Mouse (Mus musculus) frontal cortex, postnatal 10 days (tissue): ENCODE data around the gene Gm40193.
"Not testable (repeated sequence)": the region's sequence is repeated elsewhere in the genome, so short reads cannot be mapped to it uniquely, and the experiment has no call there.

Source experiments
- DNase-seq, 2 experiments: peaks; one replicate each; pipeline ENCODE4 v3.0.0; 2022; ENCODE audit warnings: low spot score in 2 of 2, mixed read lengths in 1 of 2

The Gm40193 gene

DNA sequence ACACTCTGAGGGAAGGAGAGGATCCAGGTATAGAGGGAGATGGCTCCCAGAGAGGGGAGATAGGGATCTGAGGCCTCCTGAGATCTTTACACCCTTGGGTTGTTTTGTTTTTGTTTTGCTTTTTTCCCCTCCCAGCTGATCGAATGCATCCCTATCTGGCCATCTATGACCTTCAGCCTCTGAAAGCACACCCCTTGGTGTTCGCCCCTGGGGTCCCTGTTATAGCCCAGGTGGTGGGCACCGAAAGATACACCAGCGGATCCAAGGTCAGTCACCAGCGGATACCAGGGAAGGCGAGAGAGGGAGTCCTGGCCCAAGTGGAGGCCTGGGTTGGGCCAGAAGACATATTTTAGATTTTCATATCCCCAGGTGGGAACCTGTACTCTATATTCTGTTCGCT is 8.2 kb upstream of the Gm40193 start:
- no peak for DNase-seq

DNA sequence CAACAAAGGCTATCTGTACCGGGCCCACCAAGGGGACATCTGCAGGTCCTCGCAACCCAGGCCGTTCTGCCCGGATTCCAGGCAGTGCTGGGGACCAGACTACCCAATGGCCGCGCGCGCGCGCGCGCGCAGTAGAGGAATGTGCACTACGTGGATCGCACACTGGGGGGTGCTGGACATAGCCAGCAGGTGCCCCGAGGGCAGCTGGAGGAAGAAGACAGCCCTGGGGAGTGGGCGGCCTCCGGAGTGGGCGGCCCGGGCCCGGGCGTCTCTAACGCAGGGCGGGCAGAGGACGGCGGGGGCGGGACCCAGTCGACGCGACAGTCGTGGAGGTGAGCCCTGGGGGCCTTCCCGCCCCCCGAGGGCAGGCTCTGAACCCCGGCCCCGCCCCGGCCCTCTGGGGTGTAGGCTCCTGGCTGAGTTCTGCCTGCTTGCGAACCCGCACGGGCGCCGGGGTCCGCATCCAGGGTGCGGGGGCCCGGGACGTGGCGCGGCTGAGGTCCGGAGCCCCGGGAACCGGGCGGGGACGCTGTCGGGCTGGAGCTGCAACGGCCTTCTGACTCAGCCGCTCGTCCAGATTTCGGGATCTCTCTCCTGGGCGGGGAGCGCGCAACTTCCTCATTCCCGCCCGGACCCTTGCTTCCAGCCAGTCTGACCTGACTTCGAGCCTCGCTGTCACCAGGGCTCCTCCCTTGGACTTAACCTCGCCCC is 7.3 kb upstream of the Gm40193 start, which contains the start of gene Pld2:
Pld2 (plus strand) TSS at position 188 of the 711 bp plus-strand sequence.
- peak; percentile 73 to 79 for DNase-seq

DNA sequence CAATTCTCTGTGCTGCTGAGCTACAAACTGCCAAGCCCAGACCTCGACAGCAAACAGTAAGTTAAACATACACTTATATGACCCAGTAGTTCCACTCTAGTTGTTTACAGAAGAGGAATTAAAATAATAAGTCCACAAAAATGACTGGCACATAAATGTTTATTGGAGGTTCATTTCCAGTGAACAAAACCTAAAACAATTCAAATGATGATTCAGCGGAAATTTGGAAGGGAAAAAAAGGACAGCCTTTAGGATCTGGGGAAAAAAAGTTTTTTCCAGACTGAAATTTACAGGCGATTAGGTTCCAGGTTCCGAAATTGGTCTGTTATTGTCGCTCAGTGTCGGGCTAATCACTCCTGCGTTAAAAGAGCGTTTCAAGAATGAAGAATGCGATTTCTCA is 6.7 kb upstream of the Gm40193 start:
- no peak for DNase-seq

DNA sequence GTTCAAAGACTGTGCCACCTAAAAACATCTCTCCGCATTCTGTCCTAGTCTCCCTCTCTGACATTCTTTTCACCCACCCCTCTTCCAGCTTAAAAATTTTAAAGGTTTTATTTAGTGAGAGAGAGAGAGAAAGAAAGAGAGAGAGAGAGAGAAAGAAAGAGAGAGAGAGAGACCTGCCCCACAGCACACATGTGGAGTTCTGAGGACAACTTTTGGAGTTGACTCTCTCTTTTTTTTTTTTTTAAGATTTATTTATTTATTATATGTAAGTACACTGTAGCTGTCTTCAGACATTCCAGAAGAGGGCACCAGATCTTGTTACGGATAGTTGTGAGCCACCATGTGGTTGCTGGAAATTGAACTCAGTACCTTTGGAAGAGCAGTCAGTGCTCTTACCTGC is 1.7 kb downstream of the Gm40193 start:
- DNase-seq, result not testable (repeated sequence)

DNA sequence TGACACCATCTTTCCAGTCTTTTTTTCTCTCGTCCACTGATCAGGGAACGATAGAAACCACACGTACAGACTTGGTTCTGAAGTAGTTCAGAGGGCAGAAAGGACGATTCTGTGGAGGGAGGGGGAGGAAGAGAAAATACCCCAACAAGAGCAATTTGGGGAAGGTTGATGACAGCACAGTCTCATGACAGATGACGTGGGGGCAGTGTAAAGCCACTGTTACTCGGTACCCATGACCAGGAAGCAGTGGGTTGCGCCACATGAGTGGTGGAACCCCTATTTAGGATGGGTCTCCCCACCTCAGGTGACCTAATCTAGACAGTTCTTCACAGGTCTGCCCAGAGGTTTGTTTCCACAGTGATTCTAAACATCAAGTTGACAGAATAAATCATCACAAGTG is 4.1 kb downstream of the Gm40193 start:
- DNase-seq, result no peak

DNA sequence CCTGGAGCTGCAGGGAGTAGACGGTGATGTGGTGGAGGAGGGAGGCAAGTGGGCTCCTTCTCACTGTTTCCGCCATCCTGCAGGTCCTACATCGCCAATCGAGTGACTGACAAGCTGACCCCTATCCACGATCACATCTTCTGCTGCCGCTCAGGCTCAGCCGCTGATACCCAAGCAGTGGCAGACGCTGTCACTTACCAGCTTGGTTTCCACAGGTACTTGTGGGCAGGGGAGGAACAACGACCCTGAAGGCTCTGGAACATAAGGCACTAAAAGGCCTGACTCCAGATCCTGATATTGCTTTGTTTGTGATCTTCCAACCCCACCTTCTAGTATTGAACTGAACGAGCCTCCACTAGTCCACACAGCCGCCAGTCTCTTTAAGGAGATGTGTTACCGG is 6.5 kb downstream of the Gm40193 start:
- DNase-seq, result no peak

DNA sequence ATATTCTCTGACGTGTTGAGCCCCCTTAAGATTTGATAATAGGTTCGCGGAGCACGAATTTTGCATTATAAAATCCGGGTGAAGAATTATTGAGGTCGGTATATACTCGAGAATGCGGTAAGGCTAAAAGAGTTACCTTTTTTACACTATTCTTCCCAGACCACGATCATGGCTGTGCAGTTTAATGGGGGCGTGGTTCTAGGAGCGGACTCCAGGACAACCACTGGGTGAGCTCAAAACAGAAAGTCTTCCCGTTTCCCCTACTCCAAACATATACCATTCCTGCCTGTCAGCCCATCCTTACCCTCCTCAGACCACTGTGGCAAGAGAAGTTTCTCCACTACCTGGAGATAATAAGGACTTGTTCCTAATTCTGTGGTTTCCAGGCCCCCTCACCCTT is 7.0 kb downstream of the Gm40193 start:
- DNase-seq, result no peak

DNA sequence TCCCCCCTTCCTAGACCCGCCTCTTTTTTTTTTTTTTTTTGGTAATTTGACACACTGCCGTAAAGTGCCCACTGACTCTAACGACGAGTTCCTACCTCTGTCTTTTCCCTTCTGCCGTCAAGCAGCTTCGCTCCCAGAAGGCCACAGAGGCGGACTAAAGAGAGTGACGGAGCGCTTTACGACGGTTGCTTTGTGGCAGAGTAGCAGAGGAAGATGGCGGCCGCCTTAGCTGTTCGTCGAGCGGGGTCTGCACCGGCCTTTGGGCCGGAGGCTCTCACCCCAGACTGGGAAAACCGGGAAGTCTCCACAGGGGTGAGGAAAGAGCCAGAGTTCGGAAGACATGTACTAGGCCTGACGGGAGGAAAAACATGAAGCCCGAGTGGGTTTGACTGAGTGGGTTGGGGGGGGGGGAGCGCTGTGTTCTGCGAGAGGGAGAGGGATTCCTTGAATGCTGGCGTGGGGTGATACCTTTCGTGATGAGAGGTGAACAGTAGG is 7.5 kb downstream of the Gm40193 start, which contains the start of gene Psmb6:
Psmb6 (plus strand) TSS at position 184 of the 495 bp plus-strand sequence.
- peak; percentile 93 for DNase-seq

DNA sequence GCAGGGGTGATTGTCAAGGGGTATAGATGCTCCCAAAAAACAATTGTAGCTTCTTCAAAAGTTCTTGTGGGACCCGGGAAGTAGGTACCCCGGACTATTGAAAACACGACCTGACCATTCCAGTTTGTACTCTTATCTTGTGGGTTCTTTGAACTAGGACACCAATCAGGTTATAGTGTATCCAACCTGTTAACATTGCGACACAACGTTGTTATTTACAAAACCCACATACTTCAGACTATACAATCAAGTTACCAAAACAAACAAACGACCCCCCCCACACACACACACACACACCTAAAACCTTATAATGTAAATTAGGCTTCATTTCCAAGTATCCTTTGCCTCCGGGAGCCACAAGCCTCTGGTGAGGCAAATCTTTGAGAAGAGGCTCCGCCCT is 8.0 kb downstream of the Gm40193 start:
- no peak for DNase-seq

DNA sequence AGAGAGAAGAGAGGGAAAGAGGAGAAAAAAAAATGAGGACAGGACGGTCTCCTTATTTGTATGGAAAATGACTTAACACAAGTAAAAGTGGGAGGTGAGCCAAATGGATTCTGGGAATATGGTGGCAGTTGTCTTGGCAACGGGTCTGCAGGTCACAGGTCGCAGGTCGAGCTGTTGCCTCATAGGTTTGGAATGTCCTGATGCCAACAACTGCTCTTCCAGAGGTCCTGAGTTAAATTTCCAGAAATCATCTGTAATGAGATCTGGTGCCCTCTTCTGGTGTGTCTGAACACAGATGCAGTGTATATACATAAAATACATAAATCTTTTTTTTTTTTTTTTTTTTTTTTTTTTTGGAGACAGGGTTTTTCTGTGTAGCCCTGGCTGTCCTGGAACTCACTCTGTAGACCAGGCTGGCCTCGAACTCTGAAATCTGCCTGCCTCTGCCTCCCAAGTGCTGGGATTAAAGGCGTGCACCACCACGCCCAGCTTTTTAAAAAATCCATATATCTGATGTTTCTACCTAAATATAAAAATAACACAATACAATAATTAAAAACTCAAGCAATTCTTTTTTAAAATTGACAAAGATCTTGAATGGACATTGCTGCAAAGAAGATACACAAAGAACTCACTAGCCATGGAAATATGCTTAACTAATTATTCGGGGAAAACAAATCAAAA is 9.3 kb downstream of the Gm40193 start:
- not testable (repeated sequence) for DNase-seq

DNA sequence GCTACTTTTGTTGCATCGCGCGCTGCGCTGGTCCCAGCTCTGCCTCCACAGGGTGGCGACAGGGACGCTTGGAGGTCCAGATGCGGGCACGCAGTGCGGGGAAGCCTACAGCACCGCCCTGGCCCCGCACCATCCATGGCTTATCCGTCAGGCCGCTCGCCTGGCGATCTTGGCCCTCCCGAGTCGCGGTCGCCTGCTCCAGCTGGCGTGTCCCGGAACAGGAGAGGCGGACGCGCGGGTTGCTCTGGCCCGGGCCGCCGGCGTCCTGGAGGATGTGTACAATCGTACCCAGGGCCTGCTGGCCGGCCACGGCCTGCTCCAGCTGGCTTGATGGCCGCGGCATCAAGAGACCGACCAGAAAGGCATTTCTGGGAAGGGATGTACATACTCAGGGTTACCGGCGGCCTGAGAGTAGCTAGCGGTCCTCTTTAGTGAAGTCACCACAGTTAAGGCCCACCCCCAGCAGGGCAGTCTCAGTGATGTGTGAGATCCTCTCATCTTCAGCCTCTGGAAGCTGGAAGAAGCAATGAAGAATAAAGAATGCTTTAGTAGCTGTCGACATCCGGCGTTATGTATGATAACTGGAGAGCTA is 12.5 kb downstream of the Gm40193 start:
- no peak for DNase-seq

DNA sequence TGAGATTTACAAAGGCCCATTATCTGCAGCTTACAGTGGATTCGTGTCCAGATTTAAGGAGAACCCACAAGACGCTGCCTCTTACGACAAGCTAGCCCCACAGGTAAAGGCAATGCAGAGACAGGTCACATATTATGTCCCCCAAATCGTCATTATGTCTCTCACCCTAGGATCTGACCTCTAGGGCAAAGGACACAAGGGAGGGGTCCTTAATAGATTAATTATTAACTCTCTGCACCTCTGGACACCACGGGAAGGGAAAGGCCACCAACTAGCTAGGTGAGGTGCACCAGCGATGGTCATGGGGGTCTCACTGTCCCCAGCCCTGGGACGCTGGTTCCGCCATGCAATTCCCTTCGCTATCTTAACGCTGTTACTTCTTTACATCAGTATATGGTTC is 13.8 kb downstream of the Gm40193 start, which contains the start of gene Gltpd2:
Gltpd2 (plus strand) TSS at position 274 of the 400 bp plus-strand sequence.
- no peak for DNase-seq

DNA sequence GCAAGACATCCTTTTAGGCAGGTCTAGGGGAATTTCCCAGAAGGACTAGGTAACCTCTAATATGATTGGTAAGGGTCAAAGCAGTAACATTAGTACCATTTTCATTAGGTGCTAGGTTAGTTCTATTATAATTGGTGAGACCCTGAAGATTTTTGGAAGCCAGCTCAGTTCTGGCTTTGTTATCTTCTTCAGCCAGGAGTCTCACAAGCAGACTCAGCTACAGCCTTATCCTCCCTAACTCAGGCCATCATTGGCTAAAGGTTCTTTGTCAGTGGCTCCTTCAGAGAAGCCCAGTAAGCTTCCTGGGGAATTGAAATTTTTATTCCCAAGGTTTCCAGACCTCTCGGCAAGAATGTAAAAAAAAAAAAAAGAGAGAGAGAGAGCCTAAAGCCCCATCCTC is 14.3 kb downstream of the Gm40193 start:
- no peak for DNase-seq

DNA sequence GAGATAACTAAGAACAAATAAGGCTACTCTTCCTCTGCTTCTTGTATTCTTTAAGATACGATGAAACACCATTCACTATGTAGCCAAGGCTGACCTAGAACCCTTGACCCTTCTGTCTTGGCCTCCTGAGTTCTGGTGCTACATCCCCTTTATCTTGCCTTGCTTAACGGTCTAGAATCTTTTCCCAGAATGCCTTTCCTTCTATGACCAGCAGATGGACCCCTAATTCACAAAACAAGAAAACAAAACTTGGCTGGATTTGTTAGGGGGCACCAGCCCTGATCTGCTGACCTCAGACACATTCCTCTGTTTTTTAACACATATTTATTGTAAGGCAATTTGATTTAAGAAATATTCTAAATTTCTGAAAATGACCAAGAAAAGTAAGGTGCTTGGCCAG is 16.4 kb downstream of the Gm40193 start:
- DNase-seq, result no peak

DNA sequence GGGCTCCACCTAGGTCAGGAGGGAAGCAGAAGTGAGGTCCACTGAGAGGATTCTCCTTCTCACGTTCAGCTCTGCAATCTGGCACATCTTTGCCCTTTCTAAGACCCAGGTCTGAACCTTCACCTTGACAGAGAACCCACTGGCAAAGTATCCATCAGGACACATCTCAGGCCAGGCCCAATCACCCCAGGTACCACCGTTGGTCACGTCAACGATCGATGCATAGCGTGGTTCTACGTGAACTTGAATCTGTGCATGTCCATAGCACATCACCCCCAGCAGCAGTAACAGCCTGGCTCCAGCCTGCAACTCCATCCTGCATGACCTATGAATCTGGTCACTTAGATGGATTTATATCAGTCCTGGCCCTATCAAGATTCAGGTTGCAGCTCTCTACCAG is 18.5 kb downstream of the Gm40193 start, which contains the start of gene Vmo1:
Vmo1 (minus strand) TSS at position 329 of the 400 bp plus-strand sequence.
- DNase-seq, result no peak

DNA sequence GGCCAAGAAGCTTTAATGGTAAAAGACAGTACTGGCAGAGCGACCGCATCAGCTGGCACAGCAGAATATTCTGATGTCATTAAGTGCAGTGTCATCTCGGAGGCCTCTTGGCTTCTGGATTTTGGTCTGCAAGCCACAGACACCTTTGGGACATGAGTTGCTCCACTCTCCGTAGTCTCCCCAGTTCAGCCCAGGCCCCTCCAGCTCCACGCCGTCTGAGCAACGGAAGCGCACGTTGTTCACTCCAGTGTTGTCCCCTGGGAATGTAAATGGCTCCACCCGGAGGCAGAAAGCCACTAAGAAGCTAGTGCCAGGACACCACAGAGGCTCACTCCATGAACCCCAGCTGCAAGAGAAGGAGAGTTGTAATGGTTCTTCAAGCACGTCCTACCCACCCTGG is 19.2 kb downstream of the Gm40193 start:
- DNase-seq, result no peak

DNA sequence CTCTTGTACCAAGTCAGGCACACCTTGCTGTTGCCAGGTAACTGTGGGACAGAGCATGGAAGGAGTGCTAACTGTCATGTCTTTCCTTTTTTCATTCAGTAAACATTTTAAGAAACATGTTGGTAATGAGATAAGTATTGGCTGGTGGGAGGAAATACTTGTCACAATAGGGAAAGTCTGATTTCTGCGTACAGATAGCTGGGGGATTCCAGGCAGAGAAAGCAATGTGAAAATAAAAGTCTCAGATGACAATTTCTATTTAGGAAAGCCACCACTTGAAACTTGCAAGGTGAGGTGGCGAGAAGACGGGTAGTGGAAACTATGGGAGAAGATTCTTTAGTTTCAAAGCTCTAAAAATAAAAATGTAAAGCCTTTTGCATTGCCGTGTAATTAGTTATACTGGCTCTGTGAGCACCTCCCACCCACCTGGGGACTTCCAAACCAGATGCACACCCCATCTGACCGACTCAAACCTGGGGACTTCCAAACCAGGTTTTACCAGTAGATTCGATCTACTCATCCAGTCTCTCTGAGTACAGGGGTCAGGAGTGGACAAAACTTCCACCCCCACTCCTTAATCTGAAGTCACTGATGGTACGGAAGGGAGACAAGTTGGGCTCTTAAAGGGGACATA is 19.9 kb downstream of the Gm40193 start:
- no peak for DNase-seq

DNA sequence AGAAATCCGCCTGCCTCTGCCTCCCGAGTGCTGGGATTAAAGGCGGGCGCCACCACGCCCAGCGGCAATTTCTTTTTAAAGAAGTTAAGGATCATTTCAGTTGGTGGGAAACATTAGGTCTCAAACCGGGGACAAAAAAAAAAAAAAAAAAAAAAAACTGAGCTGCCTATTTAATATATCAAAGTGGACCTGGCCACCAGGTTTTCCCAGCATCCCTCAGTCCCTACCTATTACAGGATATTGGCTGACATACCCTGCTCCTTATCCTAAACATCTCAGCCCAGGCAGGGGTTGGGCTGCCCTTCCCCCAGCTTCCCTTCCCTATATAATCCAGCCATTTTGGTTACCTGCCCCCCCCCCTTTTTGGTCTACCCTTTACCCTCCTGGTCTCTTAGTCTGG is 20.9 kb downstream of the Gm40193 start:
- no peak for DNase-seq

DNA sequence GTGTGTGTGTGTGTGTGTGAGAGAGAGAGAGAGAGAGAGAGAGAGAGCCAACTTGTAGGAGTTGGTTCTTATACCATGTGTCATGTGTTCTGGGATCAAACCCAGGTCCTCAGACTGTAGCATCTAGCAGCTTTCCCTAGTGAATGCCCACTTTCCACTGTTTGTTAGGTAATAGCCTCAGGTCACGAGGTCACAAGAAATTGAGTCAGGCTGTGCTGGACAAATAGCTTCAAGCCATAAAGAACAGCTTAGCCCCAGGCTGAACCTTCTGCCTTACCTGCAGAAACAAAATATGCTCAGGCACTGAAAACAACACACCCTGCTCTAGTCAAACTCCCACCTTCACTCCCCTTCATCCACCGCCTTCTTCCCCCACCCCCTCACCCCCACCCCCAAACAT is 21.5 kb downstream of the Gm40193 start:
- DNase-seq, result no peak

DNA sequence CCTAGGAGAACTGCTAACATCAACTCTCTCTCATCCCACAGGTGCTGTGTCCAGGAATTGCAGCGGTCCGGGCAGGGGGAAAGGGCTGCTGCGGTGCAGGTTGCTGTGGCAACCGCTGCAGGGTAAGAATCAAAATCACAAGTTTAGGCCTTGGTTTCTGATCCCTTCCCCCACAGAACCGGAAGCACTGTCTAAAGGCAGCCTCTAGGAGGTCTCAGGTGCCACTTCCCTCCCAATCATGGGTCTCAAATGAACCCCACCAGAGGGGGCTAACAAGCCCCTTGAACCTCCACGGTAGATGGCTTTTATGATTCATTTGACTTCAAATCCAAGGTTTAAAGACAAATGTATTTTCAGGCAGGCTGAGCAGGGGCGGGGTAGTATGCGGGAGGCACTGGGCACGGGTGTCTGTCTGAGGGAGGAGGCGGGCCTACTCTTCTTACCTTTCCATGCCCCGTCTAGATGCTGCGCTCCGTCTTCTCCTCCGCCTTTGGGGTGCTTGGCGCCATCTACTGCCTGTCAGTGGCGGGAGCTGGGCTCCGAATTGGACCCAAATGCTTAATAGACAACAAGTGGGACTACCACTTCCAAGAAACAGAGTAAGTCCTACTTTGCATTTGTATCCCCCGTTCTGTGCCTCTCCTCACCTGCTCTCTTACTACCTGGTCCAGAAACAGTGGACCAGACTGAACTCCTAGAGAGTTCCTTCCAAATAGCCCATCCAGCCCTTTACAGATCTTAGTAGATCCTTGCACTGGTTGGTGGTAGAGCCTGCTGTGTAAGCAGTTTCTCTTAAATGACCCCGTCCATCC is 22.8 kb downstream of the Gm40193 start:
- peak in 1 of 2 experiments; percentile 36 for DNase-seq

DNA sequence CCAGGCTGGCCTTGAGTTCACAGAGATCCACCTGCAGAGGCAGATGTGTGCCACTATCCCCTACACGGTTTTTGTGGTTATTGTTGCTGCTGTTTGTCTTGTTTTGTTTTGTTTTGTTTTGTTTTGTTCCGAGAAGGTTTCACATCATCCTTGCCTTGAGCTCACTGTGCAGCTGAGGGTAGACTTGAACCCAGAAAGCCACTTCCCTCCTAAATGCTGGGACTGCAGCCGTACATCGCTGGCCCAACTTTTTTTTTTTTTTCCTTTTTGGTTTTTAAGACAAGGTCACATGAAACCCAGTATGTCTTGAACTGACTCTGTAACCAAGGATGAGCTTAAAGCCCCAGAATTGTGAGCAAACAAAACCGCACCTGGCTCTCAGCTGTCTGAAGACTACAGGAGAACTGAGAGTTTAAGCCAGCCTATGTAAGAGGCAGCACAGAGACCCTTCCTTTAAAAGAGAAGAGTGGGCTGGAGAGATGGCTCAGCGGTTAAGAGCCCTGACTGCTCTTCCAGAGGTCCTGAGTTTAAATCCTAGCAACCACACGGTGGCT is 25.7 kb downstream of the Gm40193 start:
- no peak for DNase-seq
